9 mouse cellular contexts compared by ENCODE assay signal in the genomic region with DNA sequence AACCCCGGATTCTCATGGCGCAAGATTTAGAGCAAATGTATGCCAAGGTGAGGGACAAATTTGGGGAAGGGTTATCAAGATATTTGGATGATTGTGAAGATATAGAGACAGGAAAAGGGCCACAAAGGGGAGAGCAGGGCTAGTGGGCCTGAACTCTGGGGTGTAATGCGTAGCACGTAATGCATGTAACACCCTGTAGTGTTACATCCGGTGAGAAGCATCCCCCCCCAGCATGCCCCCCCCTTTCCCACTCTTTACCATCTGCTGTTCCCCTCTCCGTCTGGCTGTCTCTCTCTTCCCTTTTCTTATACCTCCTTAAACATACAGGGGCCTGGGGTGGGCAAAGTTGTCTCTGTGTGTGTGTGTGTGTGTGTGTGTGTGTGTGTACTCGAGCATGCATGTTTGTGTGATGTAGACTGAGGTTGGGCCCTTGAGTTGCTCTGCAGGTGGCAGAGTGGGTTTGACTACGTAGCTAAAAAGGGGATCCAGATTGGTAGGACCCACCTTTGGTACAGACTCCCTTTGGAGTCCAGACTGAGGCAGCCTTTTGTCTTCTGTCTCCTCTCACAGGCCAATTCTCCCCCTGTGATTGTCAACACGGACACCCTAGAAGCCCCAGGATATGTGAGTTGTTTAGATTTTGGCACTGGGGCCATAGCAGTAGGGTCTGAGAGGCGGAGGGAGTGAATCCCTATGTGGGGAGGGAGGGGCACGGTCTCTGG. TPM values are rescaled to one million over a fixed set of nuclear protein-coding genes. Genes with fewer than 3 reads are reported as not detected.
DNase-seq lines count a peak whose midpoint lies in the region; ATAC-seq and TF ChIP-seq lines count a peak whose summit lies in the region.
"Had no signal": no experiment of that assay in that cellular context is flagged by ENCODE, and none has a peak within 500 bp of the region (broad histone marks: within the 10 kb centered on the region; RNA-seq: fewer than 3 reads in every experiment).

No protein-coding gene starts in this region.

- no peak overlapping the region for H3K9ac ChIP-seq in heart, postnatal 0 days (replicated peaks; ENCODE audit: low read depth, low read length)
- H3K9ac ChIP-seq in hindbrain, embryonic 12.5 days, result peak overlapping the region; percentile 67
- peak overlapping the region; percentile 40 for H3K9ac ChIP-seq in midbrain, embryonic 15.5 days

- TF ChIP-seq CTCF in heart, postnatal 0 days (IDR thresholded peaks at IDR 0.05; ENCODE audit: low read depth), result no peak
- TF ChIP-seq CTCF in kidney, adult 2 months (conservative IDR thresholded peaks at IDR 0.05; ENCODE audit: insufficient read depth, insufficient read length, low read depth, low read length), result no peak

- peak overlapping the region; percentile 60 for H3K4me2 ChIP-seq in heart, postnatal 0 days (ENCODE audit: low read depth, low read length)
- peak overlapping the region; percentile 64 for H3K4me2 ChIP-seq in hindbrain, embryonic 12.5 days (replicated peaks)
- H3K4me2 ChIP-seq in midbrain, embryonic 15.5 days, result peak overlapping the region; percentile 66

- no peak for TF ChIP-seq POLR2A in kidney, adult 2 months (IDR thresholded peaks at IDR 0.05; ENCODE audit: low read depth, low read length)

- H3K9me3 ChIP-seq in heart, postnatal 0 days (replicated peaks; ENCODE audit: control insufficient read depth, low read length), result no peaks in the 10 kb centered on the region
- no peaks in the 10 kb centered on the region for H3K9me3 ChIP-seq in hindbrain, embryonic 12.5 days (replicated peaks)
- no peaks in the 10 kb centered on the region for H3K9me3 ChIP-seq in midbrain, embryonic 15.5 days

- no peak overlapping the region for H3K27ac ChIP-seq in heart, postnatal 0 days (ENCODE audit: low read depth)
- peak overlapping the region; percentile 98 for H3K27ac ChIP-seq in hindbrain, embryonic 12.5 days
- peak overlapping the region; percentile 98 for H3K27ac ChIP-seq in midbrain, embryonic 15.5 days
- no peak overlapping the region for H3K27ac ChIP-seq in kidney, adult 2 months (ENCODE audit: insufficient read depth, low read depth, low read length)

- intact Hi-C loops in heart, postnatal 25 days (cut with DNase I), result no loop called here

- DNase-seq in heart, postnatal 0 days (ENCODE audit: low spot score), result no peak
- no peak for DNase-seq in heart, postnatal 25 days (ENCODE audit: low spot score)
- peak; percentile 58 for DNase-seq in brain, adult 2 months (ENCODE audit: low read depth, low spot score)
- no peak for DNase-seq in kidney, adult 8-10 months
- no peak for DNase-seq in kidney, adult 2 months
- DNase-seq in spleen, adult 12 weeks (ENCODE audit: low spot score), result no peak

- no peak for TF ChIP-seq EP300 in heart, postnatal 0 days (IDR thresholded peaks at IDR 0.05; ENCODE audit: low read depth)

- no peak for ATAC-seq in heart, postnatal 0 days (ENCODE audit: insufficient read depth, low read depth)
- peak; percentile 52 for ATAC-seq in hindbrain, embryonic 12.5 days (ENCODE audit: low FRiP score)
- peak; percentile 62 for ATAC-seq in midbrain, embryonic 15.5 days (replicated peaks)

- H3K4me1 ChIP-seq in heart, postnatal 0 days (ENCODE audit: control insufficient read depth, insufficient read depth), result peaks cover 14% of the 10 kb centered on the region; the same call in 1 of the 2 replicates
- H3K4me1 ChIP-seq in hindbrain, embryonic 12.5 days, result peaks cover 61% of the 10 kb centered on the region
- peaks cover 63% of the 10 kb centered on the region for H3K4me1 ChIP-seq in midbrain, embryonic 15.5 days
- H3K4me1 ChIP-seq in kidney, adult 2 months (ENCODE audit: control insufficient read depth, insufficient read depth, low read length), result no peaks in the 10 kb centered on the region

- H3K27me3 ChIP-seq in heart, postnatal 0 days (ENCODE audit: control insufficient read depth, insufficient read depth, low read length), result peaks cover 7% of the 10 kb centered on the region; the same call in 1 of the 2 replicates
- no peaks in the 10 kb centered on the region for H3K27me3 ChIP-seq in hindbrain, embryonic 12.5 days
- no peaks in the 10 kb centered on the region for H3K27me3 ChIP-seq in midbrain, embryonic 15.5 days (replicated peaks)
- no peaks in the 10 kb centered on the region for H3K27me3 ChIP-seq in kidney, adult 2 months (replicated peaks; ENCODE audit: control insufficient read depth, insufficient read depth, low read length)

- H3K36me3 ChIP-seq in heart, postnatal 0 days (replicated peaks; ENCODE audit: control insufficient read depth, insufficient read depth, low read length), result peaks cover 12% of the 10 kb centered on the region
- H3K36me3 ChIP-seq in hindbrain, embryonic 12.5 days, result peaks cover 38% of the 10 kb centered on the region
- H3K36me3 ChIP-seq in midbrain, embryonic 15.5 days (replicated peaks), result peaks cover 28% of the 10 kb centered on the region
- no peaks in the 10 kb centered on the region for H3K36me3 ChIP-seq in kidney, adult 2 months (ENCODE audit: control insufficient read depth, insufficient read depth, low read length)

- H3K4me3 ChIP-seq in heart, postnatal 0 days (ENCODE audit: low read depth, low read length), result no peak overlapping the region; the same call in 1 of the 2 replicates
- peak overlapping the region; percentile 34 for H3K4me3 ChIP-seq in hindbrain, embryonic 12.5 days
- H3K4me3 ChIP-seq in midbrain, embryonic 15.5 days, result peak overlapping the region; percentile 39
- no peak overlapping the region for H3K4me3 ChIP-seq in kidney, adult 2 months (ENCODE audit: insufficient read depth, low read depth, low read length)
- H3K4me3 ChIP-seq: erythroblast, embryonic 14.5 days had no signal

- 56% methylated on average over 11 of the region's 11 CpGs for WGBS in heart, postnatal 0 days
- 23% methylated on average over 11 of the region's 11 CpGs for WGBS in hindbrain, embryonic 12.5 days
- 14% methylated on average over 11 of the region's 11 CpGs for WGBS in midbrain, embryonic 15.5 days
- 57% methylated on average over 11 of the region's 11 CpGs for WGBS in kidney, adult 2 months

RNA-seq across cellular contexts. Expression of gene Dlg4, which starts 13.2 kb away (rescaled TPM):
- 3.4 and 10.3 TPM in 2 replicates for total RNA-seq in heart, postnatal 0 days (2014; rRNA removed; ENCODE audit: low replicate concordance)
- 2.2 TPM in 2 replicates for polyA plus RNA-seq in heart, postnatal 0 days (2015; fragmentation: Nextera tagmentation; extraction: Ambion mirVana)
- total RNA-seq in heart, postnatal 25 days (2021), result 1 to 10 TPM; 6.6 to 8.1 TPM
- polyA plus RNA-seq in hindbrain, embryonic 12.5 days (2016; fragmentation: Nextera tagmentation; extraction: Ambion mirVana), result 23.0 and 28.5 TPM in 2 replicates
- polyA plus RNA-seq in midbrain, embryonic 15.5 days (2015; fragmentation: Nextera tagmentation; extraction: Ambion mirVana), result 27.8 and 30.4 TPM in 2 replicates
- 8.1 and 8.3 TPM in 2 replicates for polyA plus RNA-seq in kidney, adult 2 months (2012; rRNA removed)

RNA-seq across cellular contexts. Expression of gene Acadvl, which starts 14.8 kb away (rescaled TPM):
- total RNA-seq in heart, postnatal 0 days (2014; rRNA removed; ENCODE audit: low replicate concordance), result 378 and 469 TPM in 2 replicates
- polyA plus RNA-seq in heart, postnatal 0 days (2015; fragmentation: Nextera tagmentation; extraction: Ambion mirVana), result 815 and 873 TPM in 2 replicates
- total RNA-seq in heart, postnatal 25 days (2021), result 1,000 to 10,000 TPM; 1,206 to 1,290 TPM
- polyA plus RNA-seq in hindbrain, embryonic 12.5 days (2016; fragmentation: Nextera tagmentation; extraction: Ambion mirVana), result 59.8 and 61.9 TPM in 2 replicates
- 57.2 and 57.6 TPM in 2 replicates for polyA plus RNA-seq in midbrain, embryonic 15.5 days (2015; fragmentation: Nextera tagmentation; extraction: Ambion mirVana)
- 249 and 308 TPM in 2 replicates for polyA plus RNA-seq in kidney, adult 2 months (2012; rRNA removed)

RNA-seq across cellular contexts. Expression of gene Asgr1, which starts 23.9 kb away (rescaled TPM):
- total RNA-seq in heart, postnatal 0 days (2014; rRNA removed; ENCODE audit: low replicate concordance), result not detected in 2 replicates
- polyA plus RNA-seq in heart, postnatal 0 days (2015; fragmentation: Nextera tagmentation; extraction: Ambion mirVana), result not detected in 2 replicates
- not detected for total RNA-seq in heart, postnatal 25 days (2021)
- 0.56 and 0.89 TPM in 2 replicates for polyA plus RNA-seq in hindbrain, embryonic 12.5 days (2016; fragmentation: Nextera tagmentation; extraction: Ambion mirVana)
- 3.7 and 3.8 TPM in 2 replicates for polyA plus RNA-seq in midbrain, embryonic 15.5 days (2015; fragmentation: Nextera tagmentation; extraction: Ambion mirVana)
- 0.25 and 0.41 TPM in 2 replicates for polyA plus RNA-seq in kidney, adult 2 months (2012; rRNA removed)
- polyA plus RNA-seq: erythroblast, embryonic 14.5 days had no signal

RNA-seq across cellular contexts. Expression of gene Dvl2, which starts 29.6 kb away (rescaled TPM):
- 10.8 TPM in 2 replicates for total RNA-seq in heart, postnatal 0 days (2014; rRNA removed; ENCODE audit: low replicate concordance)
- 6.5 and 7.5 TPM in 2 replicates for polyA plus RNA-seq in heart, postnatal 0 days (2015; fragmentation: Nextera tagmentation; extraction: Ambion mirVana)
- 1 to 10 TPM; 3.9 to 5.2 TPM for total RNA-seq in heart, postnatal 25 days (2021)
- polyA plus RNA-seq in hindbrain, embryonic 12.5 days (2016; fragmentation: Nextera tagmentation; extraction: Ambion mirVana), result 45.9 and 46.4 TPM in 2 replicates
- 30.4 and 31.0 TPM in 2 replicates for polyA plus RNA-seq in midbrain, embryonic 15.5 days (2015; fragmentation: Nextera tagmentation; extraction: Ambion mirVana)
- 8.5 and 9.6 TPM in 2 replicates for polyA plus RNA-seq in kidney, adult 2 months (2012; rRNA removed)

RNA-seq across cellular contexts. Expression of gene Phf23, which starts 34.4 kb away (rescaled TPM):
- 27.4 and 54.8 TPM in 2 replicates for total RNA-seq in heart, postnatal 0 days (2014; rRNA removed; ENCODE audit: low replicate concordance)
- polyA plus RNA-seq in heart, postnatal 0 days (2015; fragmentation: Nextera tagmentation; extraction: Ambion mirVana), result 30.3 and 34.2 TPM in 2 replicates
- total RNA-seq in heart, postnatal 25 days (2021), result 10 to 100 TPM; 22.6 to 25.3 TPM
- polyA plus RNA-seq in hindbrain, embryonic 12.5 days (2016; fragmentation: Nextera tagmentation; extraction: Ambion mirVana), result 87.8 and 96.2 TPM in 2 replicates
- polyA plus RNA-seq in midbrain, embryonic 15.5 days (2015; fragmentation: Nextera tagmentation; extraction: Ambion mirVana), result 57.1 and 58.8 TPM in 2 replicates
- polyA plus RNA-seq in kidney, adult 2 months (2012; rRNA removed), result 16.0 and 21.4 TPM in 2 replicates

Comparison
In these comparisons a context has a peak if more than half of its experiments do, and no peak if none do; other contexts are left out.
1. H3K27ac ChIP-seq: peak in hindbrain, embryonic 12.5 days (single experiment) and midbrain, embryonic 15.5 days (single experiment); none in heart, postnatal 0 days (single experiment) and kidney, adult 2 months (single experiment).
2. H3K4me3 ChIP-seq: peak in hindbrain, embryonic 12.5 days (single experiment) and midbrain, embryonic 15.5 days (single experiment); none in heart, postnatal 0 days (single experiment) and kidney, adult 2 months (single experiment).
3. Peak in every context shown above with its lines, with median percentiles within 50 percentile points of each other: H3K4me2 ChIP-seq.